Mouse (Mus musculus) forebrain, embryonic 16.5 days (tissue): ENCODE data around the gene Hoxd11. TPM values are rescaled to one million over a fixed set of nuclear protein-coding genes. Genes with fewer than 3 reads are reported as not detected.

Source experiments
- ATAC-seq: fragments of 200-750 bp; cut with Nextera tagmentation; 2 replicates; pipeline ENCODE4 v1.8.0; 2017; ENCODE audit warnings: mild to moderate bottlenecking, moderate library complexity
- H3K27ac ChIP-seq: fragments of 300-500 bp; sonication (generic); 2 replicates; pipeline ENCODE4 v1.5.1; 2014; ENCODE audit warnings: low read length, control low read depth
- H3K27me3 ChIP-seq: fragments of 300-500 bp; sonication (generic); replicated peaks from 2 replicates; pipeline ENCODE4 v1.6.1; 2014; ENCODE audit warnings: low read length; ENCODE audit not compliant: control insufficient read depth, insufficient read depth
- H3K36me3 ChIP-seq: fragments of 300-500 bp; sonication (generic); 2 replicates; pipeline ENCODE4 v1.6.1; 2014; ENCODE audit not compliant: control insufficient read depth, insufficient read depth
- H3K4me1 ChIP-seq: fragments of 300-500 bp; sonication (generic); replicated peaks from 2 replicates; pipeline ENCODE4 v1.6.1; 2014; ENCODE audit warnings: low read length; ENCODE audit not compliant: control insufficient read depth, insufficient read depth
- H3K4me2 ChIP-seq: fragments of 300-500 bp; sonication (generic); 2 replicates; pipeline ENCODE4 v1.6.1; 2014; ENCODE audit warnings: mild to moderate bottlenecking, low read length, control low read depth
- H3K4me3 ChIP-seq: fragments of 300-500 bp; sonication (generic); replicated peaks from 2 replicates; pipeline ENCODE4 v1.5.1; 2014; ENCODE audit warnings: mild to moderate bottlenecking, low read length, control low read depth
- H3K9ac ChIP-seq: fragments of 300-500 bp; sonication (generic); replicated peaks from 2 replicates; pipeline ENCODE4 v1.6.1; 2014; ENCODE audit warnings: low read depth, low read length, control low read depth
- H3K9me3 ChIP-seq: fragments of 300-500 bp; sonication (generic); 2 replicates; pipeline ENCODE4 v1.6.1; 2016; ENCODE audit warnings: low read length; ENCODE audit not compliant: control insufficient read depth
- WGBS: fragments of 180-500 bp; shearing (Covaris S2); extraction: QIAGEN DNeasy Blood & Tissue Kit; methylation state at CpG from one replicate; pipeline ENCODE4 v1.1.7; 2014; 5-methylcytosine and 5-hydroxymethylcytosine counted together
- polyA plus RNA-seq: library from polyadenylated mRNA; unstranded; fragments of >200 nt; fragmentation: Nextera tagmentation; extraction: Ambion mirVana; gene quantifications from 2 replicates; pipeline ENCODE4 v1.2.1, GENCODE M21; 2015

The Hoxd11 gene
- polyA plus RNA-seq, 1 experiment from 2014 or later, result not detected

DNA sequence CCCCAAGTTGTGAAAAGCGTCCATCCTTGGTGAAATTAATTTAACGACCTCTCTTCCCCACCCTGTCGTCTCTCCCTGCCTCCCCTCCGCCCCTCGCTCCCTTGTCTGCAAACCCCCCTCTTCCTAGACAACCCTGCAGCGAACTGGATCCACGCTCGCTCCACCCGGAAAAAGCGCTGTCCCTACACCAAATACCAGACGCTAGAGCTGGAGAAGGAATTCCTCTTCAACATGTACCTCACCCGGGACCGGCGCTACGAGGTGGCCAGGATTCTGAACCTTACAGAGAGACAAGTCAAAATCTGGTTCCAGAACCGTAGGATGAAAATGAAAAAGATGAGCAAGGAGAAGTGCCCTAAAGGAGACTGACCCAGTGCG lies 19.7 kb downstream of the Hoxd11 start:
- H3K36me3 ChIP-seq, result no peaks in the 10 kb centered on the region
- no peak overlapping the region for H3K27ac ChIP-seq
- under 1% methylated on average over 17 of the region's 17 CpGs for WGBS
- H3K4me3 ChIP-seq, result no peak overlapping the region
- H3K27me3 ChIP-seq, result peaks cover 90% of the 10 kb centered on the region
- H3K4me1 ChIP-seq, result peaks cover 11% of the 10 kb centered on the region
- no peaks in the 10 kb centered on the region for H3K9me3 ChIP-seq
- H3K9ac ChIP-seq, result no peak overlapping the region
- no peak overlapping the region for H3K4me2 ChIP-seq
- ATAC-seq, result no peak

- Histone ChIP-seq H3K4me2 (no peak overlapping the region), H3K27ac (no peak overlapping the region), H3K27me3 (peaks cover 88% of the 10 kb centered on the region), H3K36me3 (no peaks in the 10 kb centered on the region), H3K4me3 (no peak overlapping the region), H3K4me1 (peaks cover 15% of the 10 kb centered on the region), H3K9ac (no peak overlapping the region), H3K9me3 (no peaks in the 10 kb centered on the region)
- no peak for ATAC-seq
- 3% methylated on average over 23 of the region's 23 CpGs for WGBS
Measured at GRCm38 (mm10) chr2:74699664-74700545, 20.5 kb downstream of the Hoxd11 start.

- 2% methylated on average over 22 of the region's 22 CpGs for WGBS
- no peak overlapping the region for H3K27ac ChIP-seq
- no peak for ATAC-seq
Measured at GRCm38 (mm10) chr2:74700546-74701112, 21.3 kb downstream of the Hoxd11 start.

GRCm38 (mm10) chr2:74701949-74702819 lies 22.8 kb downstream of the Hoxd11 start:
- Histone ChIP-seq H3K4me1 (peaks cover 24% of the 10 kb centered on the region), H3K9ac (no peak overlapping the region), H3K4me2 (no peak overlapping the region), H3K27ac (no peak overlapping the region), H3K9me3 (no peaks in the 10 kb centered on the region), H3K4me3 (no peak overlapping the region), H3K36me3 (no peaks in the 10 kb centered on the region), H3K27me3 (peaks cover 83% of the 10 kb centered on the region)
- ATAC-seq, result no peak
- 10% methylated on average over 17 of the region's 17 CpGs for WGBS

More at GRCm38 (mm10) chr2:74700546-74701112, 21.3 kb downstream of the Hoxd11 start:
- Histone ChIP-seq H3K9me3 (no peaks in the 10 kb centered on the region), H3K9ac (no peak overlapping the region), H3K4me3 (no peak overlapping the region), H3K4me1 (peaks cover 22% of the 10 kb centered on the region), H3K4me2 (no peak overlapping the region), H3K36me3 (no peaks in the 10 kb centered on the region), H3K27me3 (peaks cover 85% of the 10 kb centered on the region)

DNA sequence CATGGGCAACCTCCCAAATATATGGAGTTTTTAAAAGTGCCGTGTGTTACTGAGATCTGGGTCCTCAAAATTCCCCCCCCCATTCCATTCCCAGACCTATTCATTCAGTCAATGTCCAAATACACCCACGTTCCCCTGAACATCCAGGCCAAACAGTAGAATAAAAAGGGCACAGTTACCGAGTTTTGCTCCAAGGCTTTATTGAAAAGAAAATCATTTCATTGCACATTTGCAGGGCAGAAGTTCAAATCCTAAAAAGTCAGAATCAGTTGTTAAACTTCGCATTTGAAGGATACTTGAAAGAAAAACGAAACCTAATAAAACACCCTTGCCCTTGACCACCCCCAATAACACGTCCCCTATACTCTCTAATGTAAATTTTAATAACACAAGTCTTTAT lies 23.5 kb downstream of the Hoxd11 start:
- Histone ChIP-seq H3K4me1 (peaks cover 20% of the 10 kb centered on the region), H3K27ac (no peak overlapping the region)
- ATAC-seq, result no peak

GRCm38 (mm10) chr2:74703317-74703716 lies 24.0 kb downstream of the Hoxd11 start:
- Histone ChIP-seq H3K4me2 (no peak overlapping the region), H3K9ac (no peak overlapping the region), H3K27ac (no peak overlapping the region), H3K27me3 (peaks cover 86% of the 10 kb centered on the region), H3K9me3 (no peaks in the 10 kb centered on the region), H3K4me3 (no peak overlapping the region), H3K4me1 (peaks cover 16% of the 10 kb centered on the region), H3K36me3 (no peaks in the 10 kb centered on the region)
- 3% methylated on average over 10 of the region's 10 CpGs for WGBS
- ATAC-seq, result no peak

More for the DNA sequence above, 23.5 kb downstream of the Hoxd11 start:
- Histone ChIP-seq H3K9me3 (no peaks in the 10 kb centered on the region), H3K36me3 (no peaks in the 10 kb centered on the region), H3K4me3 (no peak overlapping the region), H3K4me2 (no peak overlapping the region), H3K27me3 (peaks cover 83% of the 10 kb centered on the region), H3K9ac (no peak overlapping the region)
- 9% methylated on average over 6 of the region's 6 CpGs for WGBS

DNA sequence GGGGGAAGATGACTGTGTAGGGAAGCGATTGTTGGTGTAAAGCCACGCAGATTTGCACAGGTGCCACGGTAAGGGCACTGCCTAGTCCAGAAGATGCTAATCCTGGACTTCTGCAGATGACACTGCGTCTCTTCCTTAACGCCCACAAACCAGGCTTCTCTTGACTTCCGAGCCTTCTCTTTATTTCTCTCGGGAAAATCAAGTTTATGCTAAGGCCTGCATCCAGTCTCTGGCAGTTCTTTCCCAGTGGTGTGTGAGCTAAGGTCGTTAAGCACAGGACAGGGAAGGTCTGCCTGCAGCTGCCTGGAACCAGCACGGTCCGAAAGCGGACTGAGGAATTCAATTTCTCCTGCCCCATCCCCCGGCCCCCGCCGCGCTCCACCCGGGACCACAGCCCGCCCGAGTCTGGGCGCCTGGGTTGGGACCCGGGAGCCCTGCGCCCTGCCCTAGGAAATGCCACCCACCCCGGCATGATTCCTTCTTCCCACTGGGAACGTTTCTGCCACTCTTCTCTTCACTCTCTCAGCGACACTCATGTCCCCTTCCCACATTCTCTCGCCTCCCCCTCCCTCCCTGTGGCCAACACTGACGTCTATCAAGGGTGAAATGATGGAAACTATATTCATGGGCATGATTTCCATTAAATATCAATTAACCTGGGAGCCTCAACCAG lies 24.5 kb downstream of the Hoxd11 start:
- ATAC-seq, result no peak

DNA sequence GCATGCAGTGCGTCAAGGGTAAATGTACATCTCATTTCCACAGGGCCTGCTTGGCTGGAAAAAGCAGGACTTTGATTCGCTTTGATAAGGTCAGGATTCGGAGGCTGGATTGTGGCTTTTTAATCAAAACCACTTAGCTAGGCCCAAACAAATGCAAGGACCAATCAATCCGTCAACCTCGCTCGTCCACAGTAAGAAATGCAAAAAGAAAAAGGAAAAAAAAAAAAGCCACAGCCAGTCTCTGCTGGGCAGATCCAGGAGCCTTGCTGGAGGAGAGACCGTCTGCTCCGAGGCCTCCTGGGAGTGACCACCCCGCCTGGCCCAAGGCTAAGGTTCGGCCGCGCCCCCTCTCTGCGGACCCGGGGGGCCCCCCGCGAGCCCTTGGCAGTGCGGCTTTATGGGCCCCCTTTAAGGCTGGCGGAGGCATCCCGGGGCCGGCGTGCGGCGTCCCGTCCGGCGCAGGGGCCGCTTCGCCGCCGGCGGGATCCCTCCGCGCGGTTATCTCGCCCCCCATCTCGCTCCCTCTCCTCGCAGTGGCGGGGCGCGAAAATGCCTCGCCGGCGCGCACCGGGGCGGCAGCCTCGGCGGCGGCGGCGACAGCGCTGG lies 25.1 kb downstream of the Hoxd11 start, which contains the start of gene Hoxd8:
Gene Hoxd8, plus strand, starts transcription at position 223 of the 606 bp plus-strand sequence.
- Histone ChIP-seq H3K4me3 (peak within 1 kb of the TSS; percentile 31), H3K9ac (no peak within 1 kb of the TSS), H3K36me3 (no peaks in the 10 kb centered on the region), H3K27me3 (peaks cover 86% of the 10 kb centered on the region), H3K27ac (no peak within 1 kb of the TSS), H3K9me3 (no peaks in the 10 kb centered on the region), H3K4me2 (peak within 1 kb of the TSS; percentile 37), H3K4me1 (peaks cover 13% of the 10 kb centered on the region)
- no peak for ATAC-seq
- WGBS, result under 1% methylated on average over 50 of the region's 52 CpGs

More for the DNA sequence above, 24.5 kb downstream of the Hoxd11 start:
- Histone ChIP-seq H3K36me3 (no peaks in the 10 kb centered on the region), H3K4me3 (no peak overlapping the region), H3K27me3 (peaks cover 86% of the 10 kb centered on the region), H3K4me2 (no peak overlapping the region), H3K9me3 (no peaks in the 10 kb centered on the region), H3K27ac (no peak overlapping the region), H3K4me1 (peaks cover 13% of the 10 kb centered on the region), H3K9ac (no peak overlapping the region)
- 1% methylated on average over 26 of the region's 26 CpGs for WGBS
